Mouse (Mus musculus) myocyte (in vitro differentiated cells): ENCODE data around the gene Tssc4.

Experiments used
- CEBPB ChIP-seq: IDR thresholded peaks from 2 replicates; pipeline ENCODE4 v1.6.1; 2011; ENCODE audit warnings: mild to moderate bottlenecking, moderate library complexity; ENCODE audit not compliant: poor library complexity, insufficient read depth, severe bottlenecking
- MYOD1 ChIP-seq, 3 experiments: IDR thresholded peaks; one replicate each; pipeline ENCODE4 v1.6.1; 2011; ENCODE audit warnings: control low read depth in 2 of 3, low read depth in 2 of 3, mild to moderate bottlenecking in 2 of 3, moderate library complexity in 1 of 3; ENCODE audit not compliant: insufficient read length in 2 of 3, control insufficient read depth in 1 of 3
- USF1 ChIP-seq: IDR thresholded peaks from one replicate; pipeline ENCODE4 v1.6.1; 2011; ENCODE audit warnings: low read depth, mild to moderate bottlenecking, control low read depth, moderate library complexity

- no peak for TF ChIP-seq USF1
- no peak for TF ChIP-seq MYOD1 (IDR thresholded peaks at IDR 0.05; ENCODE audit: control insufficient read depth in 1 of 3, insufficient read length in 2 of 3, low read depth in 2 of 3)
- no peak for TF ChIP-seq CEBPB
Observed at GRCm38 (mm10) chr7:143036787-143037186, 32.3 kb upstream of the Tssc4 start.
